Mouse (Mus musculus) MEL (cell line): ENCODE data around the gene Ccser1. TPM values are rescaled to one million over a fixed set of nuclear protein-coding genes. Genes with fewer than 3 reads are reported as not detected.

ENCODE experiments used
- DNase-seq: peaks from one replicate; pipeline ENCODE4 v3.0.0; 2011; ENCODE audit warnings: low read depth, low spot score
- H3K27ac ChIP-seq: 2 replicates; pipeline ENCODE4 v1.5.1; 2012; ENCODE audit warnings: low read depth, mild to moderate bottlenecking, control low read depth, low read length, moderate library complexity; ENCODE audit not compliant: control insufficient read depth
- H3K27me3 ChIP-seq, 2 experiments: fragments of 150-350 bp in 1 of 2; sonication (generic) in 1 of 2; 2 replicates each; pipeline ENCODE4 v1.6.1; 2012; ENCODE audit warnings: low read length in 2 of 2, mild to moderate bottlenecking in 2 of 2, improper control_type of control experiment in 1 of 2, moderate library complexity in 1 of 2; ENCODE audit not compliant: insufficient read depth in 2 of 2, control insufficient read depth in 1 of 2
- H3K36me3 ChIP-seq, 2 experiments: 2 replicates each; pipeline ENCODE4 v1.6.1; 2012 to 2014; ENCODE audit warnings: low read length in 2 of 2, improper control_type of control experiment in 1 of 2, inconsistent platforms in 1 of 2, mild to moderate bottlenecking in 1 of 2; ENCODE audit not compliant: insufficient read depth in 2 of 2, control insufficient read depth in 1 of 2
- H3K4me1 ChIP-seq, 2 experiments: fragments of 150-350 bp in 1 of 2; sonication (generic) in 1 of 2; 2 replicates each; pipeline ENCODE4 v1.6.1; 2012; ENCODE audit warnings: low read length in 2 of 2, improper control_type of control experiment in 1 of 2, mild to moderate bottlenecking in 1 of 2; ENCODE audit not compliant: insufficient read depth in 2 of 2, control insufficient read depth in 1 of 2
- H3K4me3 ChIP-seq, 2 experiments: fragments of 150-350 bp in 1 of 2; sonication (generic) in 1 of 2; 2 replicates each; pipeline ENCODE4 v1.5.1; 2012; ENCODE audit warnings: low read depth in 2 of 2, low read length in 2 of 2, mild to moderate bottlenecking in 2 of 2, moderate library complexity in 2 of 2, control low read depth in 1 of 2, improper control_type of control experiment in 1 of 2; ENCODE audit not compliant: control insufficient read depth in 1 of 2, insufficient read depth in 1 of 2
- H3K79me2 ChIP-seq: 2 replicates; pipeline ENCODE4 v1.6.1; 2012; ENCODE audit warnings: mild to moderate bottlenecking, low read length, moderate library complexity; ENCODE audit not compliant: control insufficient read depth, poor library complexity, insufficient read depth
- H3K9ac ChIP-seq: 2 replicates; pipeline ENCODE4 v1.6.1; 2012; ENCODE audit warnings: low read depth, mild to moderate bottlenecking, control low read depth, low read length, moderate library complexity; ENCODE audit not compliant: control insufficient read depth, poor library complexity, severe bottlenecking
- H3K9me3 ChIP-seq: fragments of 150-350 bp; sonication (generic); replicated peaks from 2 replicates; pipeline ENCODE4 v1.6.1; 2012; ENCODE audit warnings: mild to moderate bottlenecking, low read length, improper control_type of control experiment, moderate library complexity; ENCODE audit not compliant: insufficient read depth
- BHLHE40 ChIP-seq: IDR thresholded peaks from 2 replicates; pipeline ENCODE4 v1.6.1; 2012; ENCODE audit warnings: low read depth, mild to moderate bottlenecking, inconsistent platforms, low read length, improper control_type of control experiment, borderline replicate concordance
- CHD1 ChIP-seq: IDR thresholded peaks from 2 replicates; pipeline ENCODE4 v1.6.1; 2012; ENCODE audit warnings: low read depth, mild to moderate bottlenecking, inconsistent platforms, low read length, improper control_type of control experiment
- CHD2 ChIP-seq: IDR thresholded peaks from 2 replicates; pipeline ENCODE4 v1.6.1; 2011; ENCODE audit warnings: low read length, improper control_type of control experiment
- CTCF ChIP-seq, 3 experiments: IDR thresholded peaks in 2 of 3; conservative IDR thresholded peaks in 1 of 3; 2 replicates each; pipeline ENCODE4 v1.5.1; 2011 to 2012; ENCODE audit warnings: low read length in 3 of 3, low read depth in 2 of 3, mild to moderate bottlenecking in 2 of 3, improper control_type of control experiment in 1 of 3, inconsistent platforms in 1 of 3, mixed read lengths in 1 of 3, moderate library complexity in 1 of 3; ENCODE audit not compliant: control insufficient read depth in 1 of 3, insufficient read depth in 1 of 3, poor library complexity in 1 of 3, severe bottlenecking in 1 of 3
- E2F4 ChIP-seq: IDR thresholded peaks from 2 replicates; pipeline ENCODE4 v1.6.1; 2011; ENCODE audit warnings: low read depth, low read length, improper control_type of control experiment, borderline replicate concordance
- EP300 ChIP-seq, 2 experiments: IDR thresholded peaks; 2 replicates each; pipeline ENCODE4 v1.6.1; 2011; ENCODE audit warnings: improper control_type of control experiment in 2 of 2, low read length in 2 of 2, low read depth in 1 of 2, mild to moderate bottlenecking in 1 of 2
- ETS1 ChIP-seq: IDR thresholded peaks from 2 replicates; pipeline ENCODE4 v1.6.1; 2012; ENCODE audit warnings: low read depth, mild to moderate bottlenecking, inconsistent platforms, low read length, improper control_type of control experiment, moderate library complexity
- GABPA ChIP-seq: IDR thresholded peaks from 2 replicates; pipeline ENCODE4 v1.6.1; 2012; ENCODE audit warnings: low read depth, mild to moderate bottlenecking, inconsistent platforms, low read length, improper control_type of control experiment, moderate library complexity
- GATA1 ChIP-seq: IDR thresholded peaks from 2 replicates; pipeline ENCODE4 v1.6.1; 2011; ENCODE audit warnings: low read depth, low read length, improper control_type of control experiment
- HCFC1 ChIP-seq: IDR thresholded peaks from 2 replicates; pipeline ENCODE4 v1.6.1; 2012; ENCODE audit warnings: low read depth, mild to moderate bottlenecking, inconsistent platforms, low read length, improper control_type of control experiment, moderate library complexity
- MAFK ChIP-seq: IDR thresholded peaks from 2 replicates; pipeline ENCODE4 v1.6.1; 2011; ENCODE audit warnings: low read depth, mild to moderate bottlenecking, low read length, improper control_type of control experiment, borderline replicate concordance
- MAX ChIP-seq: IDR thresholded peaks from 2 replicates; pipeline ENCODE4 v1.6.1; 2011; ENCODE audit warnings: low read length, improper control_type of control experiment
- MAZ ChIP-seq: IDR thresholded peaks from 2 replicates; pipeline ENCODE4 v1.6.1; 2012; ENCODE audit warnings: low read depth, mild to moderate bottlenecking, inconsistent platforms, low read length, improper control_type of control experiment
- MEF2A ChIP-seq: IDR thresholded peaks from 2 replicates; pipeline ENCODE4 v1.6.1; 2014; ENCODE audit warnings: low read depth, mild to moderate bottlenecking, inconsistent platforms, low read length, improper control_type of control experiment; ENCODE audit not compliant: poor library complexity, insufficient replicate concordance, severe bottlenecking; ENCODE audit errors: extremely low read depth
- MXI1 ChIP-seq: IDR thresholded peaks from 2 replicates; pipeline ENCODE4 v1.6.1; 2011; ENCODE audit warnings: mild to moderate bottlenecking, low read depth, low read length, improper control_type of control experiment
- MYB ChIP-seq: IDR thresholded peaks from 2 replicates; pipeline ENCODE4 v1.6.1; 2011; ENCODE audit warnings: mild to moderate bottlenecking, low read depth, low read length, improper control_type of control experiment
- NELFE ChIP-seq: IDR thresholded peaks from 2 replicates; pipeline ENCODE4 v1.6.1; 2011; ENCODE audit warnings: low read depth, low read length, improper control_type of control experiment
- NRF1 ChIP-seq: IDR thresholded peaks from 2 replicates; pipeline ENCODE4 v1.6.1; 2014; ENCODE audit warnings: low read depth, mild to moderate bottlenecking, inconsistent platforms, low read length, improper control_type of control experiment, moderate library complexity; ENCODE audit not compliant: poor library complexity, insufficient read depth, severe bottlenecking
- POLR2A ChIP-seq, 2 experiments: IDR thresholded peaks; 2 replicates each; pipeline ENCODE4 v1.6.1; 2011 to 2012; ENCODE audit warnings: low read length in 2 of 2, mild to moderate bottlenecking in 2 of 2, control low read depth in 1 of 2, improper control_type of control experiment in 1 of 2, low read depth in 1 of 2, moderate library complexity in 1 of 2; ENCODE audit not compliant: control insufficient read depth in 1 of 2, insufficient read depth in 1 of 2, poor library complexity in 1 of 2
- RAD21 ChIP-seq: IDR thresholded peaks from 2 replicates; pipeline ENCODE4 v1.6.1; 2011; ENCODE audit warnings: mild to moderate bottlenecking, low read depth, low read length, improper control_type of control experiment
- SIN3A ChIP-seq: IDR thresholded peaks from 2 replicates; pipeline ENCODE4 v1.6.1; 2012; ENCODE audit warnings: low read length, improper control_type of control experiment, inconsistent platforms
- SMC3 ChIP-seq: IDR thresholded peaks from 2 replicates; pipeline ENCODE4 v1.6.1; 2011; ENCODE audit warnings: low read depth, low read length, improper control_type of control experiment
- TAL1 ChIP-seq: IDR thresholded peaks from 2 replicates; pipeline ENCODE4 v1.6.1; 2012; ENCODE audit warnings: mild to moderate bottlenecking, inconsistent platforms, low read length, moderate library complexity, mixed read lengths
- TBP ChIP-seq: IDR thresholded peaks from 2 replicates; pipeline ENCODE4 v1.8.0; 2011; ENCODE audit warnings: low read depth, low read length, improper control_type of control experiment
- TCF12 ChIP-seq: IDR thresholded peaks from 2 replicates; pipeline ENCODE4 v1.6.1; 2014; ENCODE audit warnings: low read depth, mild to moderate bottlenecking, inconsistent platforms, low read length, improper control_type of control experiment, moderate library complexity
- UBTF ChIP-seq: IDR thresholded peaks from 2 replicates; pipeline ENCODE4 v1.6.1; 2012; ENCODE audit warnings: low read depth, mild to moderate bottlenecking, inconsistent platforms, low read length, improper control_type of control experiment, moderate library complexity, borderline replicate concordance; ENCODE audit not compliant: insufficient read depth
- USF1 ChIP-seq: IDR thresholded peaks from 2 replicates; pipeline ENCODE4 v1.6.1; 2014; ENCODE audit warnings: low read depth, mild to moderate bottlenecking, inconsistent platforms, low read length, improper control_type of control experiment, moderate library complexity
- USF2 ChIP-seq, 2 experiments: IDR thresholded peaks; 2 replicates each; pipeline ENCODE4 v1.6.1; 2011 to 2012; ENCODE audit warnings: improper control_type of control experiment in 2 of 2, low read length in 2 of 2, borderline replicate concordance in 1 of 2, inconsistent platforms in 1 of 2, low read depth in 1 of 2, mild to moderate bottlenecking in 1 of 2; ENCODE audit not compliant: insufficient read depth in 1 of 2
- ZC3H11A ChIP-seq: IDR thresholded peaks from 2 replicates; pipeline ENCODE4 v1.6.1; 2012; ENCODE audit warnings: low read depth, mild to moderate bottlenecking, inconsistent platforms, low read length, improper control_type of control experiment
- ZKSCAN1 ChIP-seq: IDR thresholded peaks from 2 replicates; pipeline ENCODE4 v1.6.1; 2012; ENCODE audit warnings: low read depth, mild to moderate bottlenecking, inconsistent platforms, low read length, improper control_type of control experiment, moderate library complexity
- polyA plus RNA-seq, 2 experiments: library from polyadenylated mRNA; stranded (reverse) in 1 of 2; unstranded in 1 of 2; fragments of >175 nt in 1 of 2; fragments of >200 nt in 1 of 2; gene quantifications; 2 replicates each; pipeline versions ENCODE4 v1.2.1 to v1.2.4; 2012; ENCODE audit warnings: low replicate concordance in 2 of 2, low read depth in 1 of 2; ENCODE audit not compliant: insufficient read length in 2 of 2, insufficient read depth in 1 of 2, missing spikeins in 1 of 2
- total RNA-seq: library from RNA; depleted of rRNA; stranded (reverse); fragments of 300-350 nt; gene quantifications from 2 replicates; pipeline ENCODE4 v1.2.3, GENCODE M21; 2012

Gene Ccser1
- total and polyA plus RNA-seq, 3 experiments = not detected

DNA sequence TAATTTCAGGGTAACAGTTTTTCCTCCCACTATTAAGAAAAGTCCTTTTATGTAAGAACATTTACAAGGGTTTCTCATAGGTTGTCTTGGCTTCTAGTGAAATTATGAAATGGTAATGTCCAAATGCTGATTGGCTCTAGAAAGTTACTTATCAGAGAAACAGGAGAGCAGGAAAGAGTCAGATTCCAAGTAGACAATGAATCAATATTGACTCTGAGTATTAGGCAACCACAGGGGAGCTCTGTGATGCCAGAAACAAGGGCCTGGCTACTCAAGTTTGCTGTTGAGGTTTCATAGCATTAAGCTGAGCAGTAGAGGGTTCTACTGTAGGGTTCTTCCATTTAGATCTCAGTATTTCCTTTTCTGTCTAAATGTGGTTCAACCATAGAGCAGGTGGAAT is 481.3 kb downstream of the Ccser1 start:
- Histone ChIP-seq H3K9ac (no peak overlapping the region), H3K4me1 (no peaks in the 10 kb centered on the region), H3K27ac (no peak overlapping the region), H3K79me2 (no peaks in the 10 kb centered on the region), H3K4me3 (no peak overlapping the region), H3K9me3 (no peaks in the 10 kb centered on the region), H3K36me3 (no peaks in the 10 kb centered on the region), H3K27me3 (no peaks in the 10 kb centered on the region)
- TF ChIP-seq MAX (no peak), SIN3A (no peak), USF2 (IDR thresholded peaks at IDR 0.05; ENCODE audit: borderline replicate concordance in 1 of 2, insufficient read depth in 1 of 2, low read depth in 1 of 2, low read length in 2 of 2) (no peak), E2F4 (no peak), ETS1 (no peak), CTCF (IDR thresholded peaks at IDR 0.05 in 2 of 3, conservative IDR thresholded peaks at IDR 0.05 in 1 of 3; ENCODE audit: control insufficient read depth in 1 of 3, insufficient read depth in 1 of 3, low read depth in 2 of 3, low read length in 3 of 3, poor library complexity in 1 of 3, severe bottlenecking in 1 of 3) (no peak), MAZ (no peak), CHD1 (no peak), NRF1 (no peak), GABPA (no peak), USF1 (no peak), HCFC1 (no peak), TBP (no peak), CHD2 (no peak), ZC3H11A (no peak), RAD21 (no peak), MEF2A (no peak), POLR2A (IDR thresholded peaks at IDR 0.05; ENCODE audit: control insufficient read depth in 1 of 2, insufficient read depth in 1 of 2, low read depth in 1 of 2, low read length in 2 of 2, poor library complexity in 1 of 2) (no peak), MAFK (no peak), SMC3 (no peak)
- DNase-seq = no peak

DNA sequence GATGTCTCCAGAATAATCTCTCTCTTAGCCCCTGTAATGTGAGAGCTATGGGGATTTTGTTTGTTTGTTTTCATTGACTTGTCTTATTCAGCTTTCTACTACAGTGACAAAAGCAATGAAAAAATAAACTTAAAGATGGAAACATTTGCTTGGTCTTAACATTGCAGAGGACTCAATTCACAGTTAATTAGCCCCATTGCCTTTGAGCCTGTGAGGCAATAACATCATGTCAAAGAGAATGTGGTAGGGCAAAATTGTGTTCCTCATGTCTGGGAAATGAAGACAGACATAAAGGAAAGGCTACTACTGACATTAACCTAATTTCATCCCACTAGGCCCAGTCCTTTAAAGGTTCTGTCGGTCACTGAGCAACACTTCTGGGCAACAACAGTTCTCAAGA is 484.4 kb downstream of the Ccser1 start:
- no peak for DNase-seq
- no peaks in the 10 kb centered on the region for H3K27me3 ChIP-seq
- TF ChIP-seq CHD1 (no peak), MXI1 (no peak), SIN3A (no peak), EP300 (IDR thresholded peaks at IDR 0.05; ENCODE audit: low read depth in 1 of 2, low read length in 2 of 2) (no peak), USF2 (IDR thresholded peaks at IDR 0.05; ENCODE audit: borderline replicate concordance in 1 of 2, insufficient read depth in 1 of 2, low read depth in 1 of 2, low read length in 2 of 2) (no peak), MAFK (no peak), UBTF (no peak), TAL1 (no peak), BHLHE40 (no peak), NELFE (no peak), ETS1 (no peak), HCFC1 (no peak), CTCF (IDR thresholded peaks at IDR 0.05 in 2 of 3, conservative IDR thresholded peaks at IDR 0.05 in 1 of 3; ENCODE audit: control insufficient read depth in 1 of 3, insufficient read depth in 1 of 3, low read depth in 2 of 3, low read length in 3 of 3, poor library complexity in 1 of 3, severe bottlenecking in 1 of 3) (no peak), MYB (no peak), TCF12 (no peak), CHD2 (no peak), GATA1 (no peak), RAD21 (no peak), ZKSCAN1 (no peak), SMC3 (no peak)
- no peaks in the 10 kb centered on the region for H3K9me3 ChIP-seq
- H3K9ac ChIP-seq = no peak overlapping the region
- no peak overlapping the region for H3K4me3 ChIP-seq
- H3K36me3 ChIP-seq = no peaks in the 10 kb centered on the region
- no peaks in the 10 kb centered on the region for H3K4me1 ChIP-seq
- H3K27ac ChIP-seq = no peak overlapping the region
- no peaks in the 10 kb centered on the region for H3K79me2 ChIP-seq
